Mouse (Mus musculus) hindbrain, embryonic 14.5 days (tissue): ENCODE measurements at regions not wholly inside any gene's neighbourhood (a gene's known extent, or its start where the extent isn't known, plus 50 kb on each side); places are given as distances from the start of the nearest gene placed in this dataset.

Experiments used
- ATAC-seq: fragments of 200-750 bp; cut with Nextera tagmentation; 2 replicates; pipeline ENCODE4 v1.8.0; 2017; ENCODE audit warnings: moderate number of reproducible peaks, mild to moderate bottlenecking, moderate TSS enrichment, moderate library complexity; ENCODE audit not compliant: low FRiP score
- DNase-seq: peaks from one replicate; pipeline ENCODE4 v3.0.0-alpha.2; 2015; ENCODE audit warnings: low spot score
- H3K27ac ChIP-seq: fragments of 300-500 bp; sonication (generic); 2 replicates; pipeline ENCODE4 v1.5.1; 2014; ENCODE audit warnings: mild to moderate bottlenecking, moderate library complexity
- H3K27me3 ChIP-seq: fragments of 300-500 bp; sonication (generic); 2 replicates; pipeline ENCODE4 v1.6.1; 2014; ENCODE audit warnings: mild to moderate bottlenecking, low read length, mixed read lengths; ENCODE audit not compliant: control insufficient read depth, insufficient read depth
- H3K36me3 ChIP-seq: fragments of 300-500 bp; sonication (generic); replicated peaks from 2 replicates; pipeline ENCODE4 v1.6.1; 2014; ENCODE audit not compliant: control insufficient read depth, insufficient read depth
- H3K4me1 ChIP-seq: fragments of 300-500 bp; sonication (generic); replicated peaks from 2 replicates; pipeline ENCODE4 v1.6.1; 2014; ENCODE audit warnings: antibody characterized with exemption, low read length, mixed read lengths; ENCODE audit not compliant: control insufficient read depth, insufficient read depth
- H3K4me2 ChIP-seq: fragments of 300-500 bp; sonication (generic); replicated peaks from 2 replicates; pipeline ENCODE4 v1.6.1; 2014; ENCODE audit warnings: mild to moderate bottlenecking, moderate library complexity
- H3K4me3 ChIP-seq: fragments of 300-500 bp; sonication (generic); replicated peaks from 2 replicates; pipeline ENCODE4 v1.5.1; 2014; ENCODE audit warnings: mild to moderate bottlenecking, low read length
- H3K9ac ChIP-seq: fragments of 300-500 bp; sonication (generic); 2 replicates; pipeline ENCODE4 v1.6.1; 2014
- H3K9me3 ChIP-seq: fragments of 300-500 bp; sonication (generic); 2 replicates; pipeline ENCODE4 v1.6.1; 2016; ENCODE audit warnings: low read length; ENCODE audit not compliant: control insufficient read depth
- WGBS: fragments of 180-500 bp; shearing (Covaris S2); extraction: QIAGEN DNeasy Blood & Tissue Kit; methylation state at CpG from one replicate; pipeline ENCODE4 v1.1.7; 2014; 5-methylcytosine and 5-hydroxymethylcytosine counted together

- no peak for ATAC-seq
- H3K9ac ChIP-seq: no peak overlapping the region
- H3K4me3 ChIP-seq: no peak overlapping the region
- DNase-seq: no peak
- no peaks in the 10 kb centered on the region for H3K36me3 ChIP-seq
- H3K27me3 ChIP-seq: no peaks in the 10 kb centered on the region
- no peak overlapping the region for H3K4me2 ChIP-seq
- H3K9me3 ChIP-seq: no peaks in the 10 kb centered on the region
- WGBS: 84% methylated on average over 4 of the region's 4 CpGs
- H3K4me1 ChIP-seq: no peaks in the 10 kb centered on the region
- H3K27ac ChIP-seq: no peak overlapping the region
Observed at GRCm38 (mm10) chr12:49828553-49828952, 443.6 kb downstream of the Gm43517 start.

GRCm38 (mm10) chr12:49830665-49831064 is 445.7 kb downstream of the Gm43517 start:
- Histone ChIP-seq H3K27me3 (no peaks in the 10 kb centered on the region), H3K4me1 (no peaks in the 10 kb centered on the region), H3K9ac (no peak overlapping the region), H3K4me2 (no peak overlapping the region), H3K36me3 (no peaks in the 10 kb centered on the region), H3K9me3 (no peaks in the 10 kb centered on the region), H3K27ac (no peak overlapping the region), H3K4me3 (no peak overlapping the region)
- WGBS: 89% methylated on average over 4 of the region's 4 CpGs
- no peak for DNase-seq
- no peak for ATAC-seq

GRCm38 (mm10) chr12:49832118-49832847 is 447.3 kb downstream of the Gm43517 start:
- Histone ChIP-seq H3K9me3 (no peaks in the 10 kb centered on the region), H3K27me3 (no peaks in the 10 kb centered on the region), H3K9ac (no peak overlapping the region), H3K4me1 (no peaks in the 10 kb centered on the region), H3K27ac (no peak overlapping the region), H3K4me3 (no peak overlapping the region), H3K36me3 (no peaks in the 10 kb centered on the region), H3K4me2 (no peak overlapping the region)
- DNase-seq (no peak), ATAC-seq (no peak)
- 71% methylated on average over 3 of the region's 3 CpGs for WGBS

- Histone ChIP-seq H3K4me2 (no peak overlapping the region), H3K27ac (no peak overlapping the region), H3K27me3 (no peaks in the 10 kb centered on the region), H3K4me3 (no peak overlapping the region), H3K36me3 (no peaks in the 10 kb centered on the region), H3K4me1 (no peaks in the 10 kb centered on the region), H3K9ac (no peak overlapping the region), H3K9me3 (no peaks in the 10 kb centered on the region)
- 65% methylated on average over 7 of the region's 7 CpGs for WGBS
- ATAC-seq (no peak), DNase-seq (no peak)
Observed at GRCm38 (mm10) chr12:49836282-49837070, 451.5 kb downstream of the Gm43517 start.

- WGBS: 89% methylated on average over 2 of the region's 2 CpGs
- ATAC-seq: no peak
- no peaks in the 10 kb centered on the region for H3K27me3 ChIP-seq
Observed at GRCm38 (mm10) chr12:49885507-49885906, 500.5 kb downstream of the Gm43517 start.

GRCm38 (mm10) chr12:49887246-49887645 is 502.3 kb downstream of the Gm43517 start:
- DNase-seq (no peak), ATAC-seq (no peak)
- Histone ChIP-seq H3K27ac (no peak overlapping the region), H3K4me2 (no peak overlapping the region), H3K4me3 (no peak overlapping the region), H3K36me3 (no peaks in the 10 kb centered on the region), H3K9ac (no peak overlapping the region), H3K9me3 (no peaks in the 10 kb centered on the region), H3K27me3 (no peaks in the 10 kb centered on the region), H3K4me1 (no peaks in the 10 kb centered on the region)
- 94% methylated on average over 2 of the region's 2 CpGs for WGBS

More at GRCm38 (mm10) chr12:49885507-49885906, 500.5 kb downstream of the Gm43517 start:
- DNase-seq: no peak
- Histone ChIP-seq H3K9me3 (no peaks in the 10 kb centered on the region), H3K9ac (no peak overlapping the region), H3K4me3 (no peak overlapping the region), H3K36me3 (no peaks in the 10 kb centered on the region), H3K27ac (no peak overlapping the region), H3K4me1 (no peaks in the 10 kb centered on the region), H3K4me2 (no peak overlapping the region)

- ATAC-seq: no peak
- 85% methylated on average over 2 of the region's 2 CpGs for WGBS
- H3K27ac ChIP-seq: no peak overlapping the region
- no peaks in the 10 kb centered on the region for H3K9me3 ChIP-seq
- H3K4me1 ChIP-seq: no peaks in the 10 kb centered on the region
- H3K4me3 ChIP-seq: no peak overlapping the region
- H3K36me3 ChIP-seq: no peaks in the 10 kb centered on the region
- no peaks in the 10 kb centered on the region for H3K27me3 ChIP-seq
- H3K9ac ChIP-seq: no peak overlapping the region
- H3K4me2 ChIP-seq: no peak overlapping the region
- no peak for DNase-seq
Observed at GRCm38 (mm10) chr12:49897768-49898167, 512.8 kb downstream of the Gm43517 start.

GRCm38 (mm10) chr12:49915691-49916090 is 530.7 kb downstream of the Gm43517 start:
- Histone ChIP-seq H3K4me2 (no peak overlapping the region), H3K4me1 (no peaks in the 10 kb centered on the region), H3K36me3 (no peaks in the 10 kb centered on the region), H3K27ac (no peak overlapping the region), H3K4me3 (no peak overlapping the region), H3K9ac (no peak overlapping the region), H3K27me3 (no peaks in the 10 kb centered on the region), H3K9me3 (no peaks in the 10 kb centered on the region)
- WGBS: 90% methylated on average over 3 of the region's 3 CpGs
- DNase-seq: no peak
- ATAC-seq: no peak

GRCm38 (mm10) chr12:49921608-49922007 is 536.6 kb downstream of the Gm43517 start:
- ATAC-seq (no peak), DNase-seq (no peak)
- Histone ChIP-seq H3K27me3 (no peaks in the 10 kb centered on the region), H3K4me1 (no peaks in the 10 kb centered on the region), H3K4me3 (no peak overlapping the region), H3K9ac (no peak overlapping the region), H3K27ac (no peak overlapping the region), H3K36me3 (no peaks in the 10 kb centered on the region), H3K4me2 (no peak overlapping the region), H3K9me3 (no peaks in the 10 kb centered on the region)
- 76% methylated on average over 2 of the region's 2 CpGs for WGBS
